Mouse (Mus musculus): Measurements from ENCODE around the gene Hmgn1. TPM values are rescaled to one million over a fixed set of nuclear protein-coding genes. Genes with fewer than 3 reads are reported as not detected.
A peak's percentile ranks its signal among the peaks of the same experiment; 100 is the strongest.
"Not testable (repeated sequence)": the region's sequence is repeated elsewhere in the genome, so short reads cannot be mapped to it uniquely, and the experiment has no call there.

Gene Hmgn1
- polyA plus RNA-seq, 1 experiment from 2014 or later = 901 TPM

DNA sequence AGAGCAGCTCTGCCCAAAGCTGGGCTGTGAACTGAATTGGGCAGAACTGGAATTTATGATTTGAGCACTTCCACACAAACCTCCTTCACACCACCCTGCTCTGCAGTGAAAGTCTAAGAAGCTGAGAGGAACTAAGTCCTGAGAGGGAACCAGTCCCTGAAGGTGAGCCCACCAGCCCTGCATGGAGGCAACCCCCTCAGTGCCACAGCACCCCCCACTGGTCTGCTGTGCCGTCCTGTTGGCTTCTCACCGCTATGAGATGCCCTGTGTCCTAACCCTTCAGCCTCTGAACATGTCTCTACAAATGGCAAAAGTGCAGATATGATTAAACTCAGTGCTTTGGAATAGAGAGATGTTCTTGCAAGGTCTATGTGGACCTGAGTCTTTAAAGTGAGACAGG is 14.8 kb downstream of the Hmgn1 start:
- WGBS = 54% methylated on average over 2 of the region's 2 CpGs
- Histone ChIP-seq H3K27me3 (replicated peaks; ENCODE audit: low read depth, poor library complexity, severe bottlenecking) (no peaks in the 10 kb centered on the region), H3K27ac (replicated peaks) (no peak overlapping the region), H3K4me3 (no peak overlapping the region), H3K4me1 (no peaks in the 10 kb centered on the region), H3K36me3 (replicated peaks) (no peaks in the 10 kb centered on the region), H3K9me3 (no peaks in the 10 kb centered on the region)
- no peak for DNase-seq (ENCODE audit: low spot score)

DNA sequence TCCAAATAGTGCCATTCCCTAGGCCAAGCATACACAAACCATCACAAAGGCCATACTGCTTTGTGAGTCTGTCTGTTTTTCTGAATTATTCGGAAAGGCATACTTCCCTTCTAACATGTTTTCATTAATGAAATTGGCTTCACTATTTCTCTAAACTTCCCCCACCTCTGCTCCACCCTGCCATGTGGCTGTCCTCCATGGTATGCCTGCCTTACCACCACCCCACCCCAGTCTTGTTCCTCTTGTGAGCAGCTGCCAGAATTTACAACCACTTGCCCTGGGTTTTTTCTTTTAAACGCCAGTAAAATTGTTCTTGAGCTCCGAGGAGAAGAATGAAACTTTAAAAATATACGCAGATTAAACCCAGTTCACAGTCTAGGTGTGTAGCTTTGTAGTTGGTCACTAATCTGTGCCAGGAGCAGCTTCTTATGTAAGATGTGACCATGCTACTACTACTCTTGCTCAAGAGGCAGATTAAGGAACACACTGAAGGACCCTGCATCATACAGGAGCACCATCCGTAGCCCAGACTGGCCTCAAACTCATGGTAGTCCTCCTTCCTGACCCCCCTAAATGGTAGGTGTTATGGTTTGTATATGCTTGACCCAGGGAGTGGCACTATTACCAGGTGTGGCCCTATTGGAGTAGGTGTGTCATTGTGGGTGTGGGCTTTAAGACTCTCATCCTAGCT is 16.7 kb downstream of the Hmgn1 start:
- Histone ChIP-seq H3K4me3 (no peak overlapping the region), H3K27me3 (replicated peaks; ENCODE audit: low read depth, poor library complexity, severe bottlenecking) (no peaks in the 10 kb centered on the region), H3K27ac (replicated peaks) (no peak overlapping the region), H3K36me3 (replicated peaks) (no peaks in the 10 kb centered on the region), H3K4me1 (no peaks in the 10 kb centered on the region), H3K9me3 (no peaks in the 10 kb centered on the region)
- no peak for DNase-seq (ENCODE audit: low spot score)
- 92% methylated on average over 5 of the region's 5 CpGs for WGBS

DNA sequence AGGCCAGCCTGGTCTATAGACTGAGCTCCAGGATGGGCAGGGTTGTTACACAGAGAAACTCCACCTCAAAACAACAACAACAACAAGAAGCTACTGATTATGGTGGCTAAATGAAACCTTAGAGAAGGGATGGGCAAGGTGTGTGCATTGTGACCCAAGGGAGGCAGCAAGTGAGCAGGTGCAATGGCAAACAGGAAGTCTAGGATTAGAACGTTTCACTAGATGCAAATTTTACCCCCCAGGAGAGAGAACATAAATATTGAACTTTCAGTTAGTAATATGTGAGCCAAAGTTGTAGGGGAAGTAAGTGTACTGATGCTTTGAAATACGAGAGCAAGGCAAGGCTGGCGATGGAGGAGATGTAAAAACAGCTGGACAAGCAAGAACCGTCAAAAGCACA is 17.9 kb downstream of the Hmgn1 start:
- H3K4me3 ChIP-seq = no peak overlapping the region
- H3K27ac ChIP-seq (replicated peaks) = no peak overlapping the region
- no peaks in the 10 kb centered on the region for H3K27me3 ChIP-seq (replicated peaks; ENCODE audit: low read depth, poor library complexity, severe bottlenecking)
- no peaks in the 10 kb centered on the region for H3K36me3 ChIP-seq (replicated peaks)
- no peaks in the 10 kb centered on the region for H3K4me1 ChIP-seq
- DNase-seq (ENCODE audit: low spot score) = no peak
- no peaks in the 10 kb centered on the region for H3K9me3 ChIP-seq
- WGBS = 68% methylated on average over 4 of the region's 4 CpGs

DNA sequence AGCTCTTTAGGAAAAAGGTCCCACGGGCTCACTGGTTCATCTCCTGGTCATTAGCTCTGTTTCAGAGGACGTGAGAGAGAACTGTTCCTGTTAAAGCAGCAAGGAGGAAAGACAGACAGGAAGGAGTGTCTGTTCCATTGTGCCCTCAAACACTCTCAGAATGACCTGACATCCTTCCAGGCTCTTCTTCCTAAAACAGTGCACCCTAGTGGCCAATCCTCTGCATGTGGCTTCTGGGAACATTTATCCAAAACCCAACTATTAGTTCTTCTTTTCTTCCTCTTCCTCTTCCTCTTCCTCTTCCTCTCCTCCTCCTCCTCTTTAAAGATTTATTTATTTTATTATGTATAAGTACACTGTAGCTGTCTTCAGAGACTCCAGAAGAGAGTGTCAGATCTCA is 24.5 kb downstream of the Hmgn1 start:
- Histone ChIP-seq H3K27ac (replicated peaks) (no peak overlapping the region), H3K4me1 (no peaks in the 10 kb centered on the region), H3K27me3 (replicated peaks; ENCODE audit: low read depth, poor library complexity, severe bottlenecking) (no peaks in the 10 kb centered on the region), H3K4me3 (no peak overlapping the region), H3K36me3 (replicated peaks) (no peaks in the 10 kb centered on the region), H3K9me3 (no peaks in the 10 kb centered on the region)
- DNase-seq (ENCODE audit: low spot score) = no peak
- WGBS = 35% methylated on average over 2 of the region's 2 CpGs

DNA sequence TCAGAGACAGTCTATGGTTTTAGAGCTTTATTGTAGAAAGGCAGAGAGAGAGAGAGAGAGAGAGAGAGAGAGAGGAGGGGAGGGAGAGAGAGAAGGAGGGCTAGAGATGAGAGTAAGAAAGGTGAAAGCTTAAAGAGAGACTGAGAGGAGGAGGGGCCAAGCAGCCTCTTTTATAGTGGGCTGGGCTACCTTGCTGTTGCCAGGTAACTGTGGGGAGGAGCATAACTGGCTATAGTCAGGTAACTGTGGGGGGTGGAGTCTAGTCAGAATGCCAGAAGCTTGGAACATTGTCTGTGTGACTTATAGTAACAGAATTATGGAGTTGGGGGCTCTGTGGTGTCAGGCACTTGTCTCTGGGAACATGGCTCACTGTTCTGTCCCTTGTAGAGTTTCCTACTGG is 29.7 kb downstream of the Hmgn1 start:
- H3K36me3 ChIP-seq (replicated peaks); H3K27ac ChIP-seq (replicated peaks); H3K4me3 ChIP-seq; H3K27me3 ChIP-seq (replicated peaks; ENCODE audit: low read depth, poor library complexity, severe bottlenecking); H3K4me1 ChIP-seq; DNase-seq (ENCODE audit: low spot score); H3K9me3 ChIP-seq: not testable (repeated sequence)

DNA sequence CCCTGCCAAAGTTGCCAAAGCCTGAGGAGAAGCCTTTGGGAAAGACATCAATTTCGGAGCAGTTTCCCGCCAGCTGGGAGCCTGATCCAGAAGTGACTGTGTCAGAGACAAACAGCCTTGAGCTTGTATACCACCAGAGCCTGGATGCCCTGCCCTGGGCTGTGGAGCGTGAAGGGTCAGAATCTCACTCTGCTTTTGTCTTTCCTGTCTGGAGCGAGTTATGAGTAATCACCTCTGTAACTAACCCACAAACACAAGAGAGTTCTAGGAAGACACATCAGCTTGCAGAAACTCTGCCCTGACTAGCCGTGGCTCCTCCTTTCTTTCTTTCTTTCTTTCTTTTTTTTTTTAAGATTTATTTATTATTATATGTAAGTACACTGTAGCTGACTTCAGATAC is 31.6 kb downstream of the Hmgn1 start:
- no peak for DNase-seq (ENCODE audit: low spot score)
- Histone ChIP-seq H3K36me3 (replicated peaks) (no peaks in the 10 kb centered on the region), H3K9me3 (no peaks in the 10 kb centered on the region), H3K27me3 (replicated peaks; ENCODE audit: low read depth, poor library complexity, severe bottlenecking) (no peaks in the 10 kb centered on the region), H3K27ac (replicated peaks) (no peak overlapping the region), H3K4me1 (peaks cover 8% of the 10 kb centered on the region), H3K4me3 (no peak overlapping the region)
- 83% methylated on average over 5 of the region's 5 CpGs for WGBS

DNA sequence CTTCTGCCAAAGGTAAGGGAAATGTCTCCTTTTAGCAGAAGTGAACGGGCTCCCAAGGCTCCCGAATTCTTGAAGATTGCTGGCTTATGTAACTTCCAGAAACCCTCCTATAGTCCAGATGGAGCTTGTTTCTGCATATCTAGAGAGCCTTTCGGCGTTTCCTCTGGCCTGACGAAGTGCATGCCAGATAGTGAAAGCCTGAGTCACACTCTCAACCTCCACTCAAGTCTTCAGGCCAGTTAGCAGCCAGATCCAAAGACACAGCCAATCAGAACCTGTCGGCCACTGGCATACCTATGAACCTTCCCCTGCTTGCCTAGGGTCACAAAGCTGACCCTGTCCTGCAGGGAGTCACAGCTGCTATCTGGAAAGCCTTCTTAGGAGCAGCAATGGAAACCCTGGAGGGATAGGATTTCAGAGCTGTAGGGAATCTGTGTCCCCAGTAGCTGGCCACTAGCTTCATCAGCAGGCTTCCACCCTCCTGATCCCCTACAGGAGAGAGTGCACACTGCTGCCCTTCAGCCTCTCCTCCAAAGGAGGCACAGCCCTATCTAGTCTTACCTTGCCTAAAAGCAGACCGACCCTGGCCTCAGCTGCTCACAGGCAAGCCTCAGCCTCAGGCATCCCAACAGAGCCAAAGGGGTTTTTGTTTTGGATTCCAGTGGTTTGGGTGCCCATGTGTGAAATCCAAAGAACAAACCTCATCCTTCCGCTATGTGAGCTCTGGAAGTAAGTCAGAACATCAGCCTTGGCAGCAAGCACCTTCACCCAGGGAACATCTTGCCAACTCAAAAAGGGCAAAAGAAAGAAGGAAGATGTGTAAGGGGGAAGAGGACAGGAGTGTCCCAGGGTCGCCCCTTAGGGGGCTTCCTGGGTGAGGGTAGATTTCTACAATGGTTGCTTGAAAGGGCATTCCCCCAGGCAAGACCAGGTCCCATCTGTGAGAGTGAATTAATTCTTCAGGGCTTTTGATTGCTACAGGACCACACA is 35.7 kb downstream of the Hmgn1 start:
- Histone ChIP-seq H3K27me3 (replicated peaks; ENCODE audit: low read depth, poor library complexity, severe bottlenecking) (no peaks in the 10 kb centered on the region), H3K27ac (replicated peaks) (no peak overlapping the region), H3K4me1 (peaks cover 30% of the 10 kb centered on the region), H3K36me3 (replicated peaks) (no peaks in the 10 kb centered on the region), H3K9me3 (no peaks in the 10 kb centered on the region), H3K4me3 (no peak overlapping the region)
- 61% methylated on average over 9 of the region's 9 CpGs for WGBS
- no peak for DNase-seq (ENCODE audit: low spot score)

DNA sequence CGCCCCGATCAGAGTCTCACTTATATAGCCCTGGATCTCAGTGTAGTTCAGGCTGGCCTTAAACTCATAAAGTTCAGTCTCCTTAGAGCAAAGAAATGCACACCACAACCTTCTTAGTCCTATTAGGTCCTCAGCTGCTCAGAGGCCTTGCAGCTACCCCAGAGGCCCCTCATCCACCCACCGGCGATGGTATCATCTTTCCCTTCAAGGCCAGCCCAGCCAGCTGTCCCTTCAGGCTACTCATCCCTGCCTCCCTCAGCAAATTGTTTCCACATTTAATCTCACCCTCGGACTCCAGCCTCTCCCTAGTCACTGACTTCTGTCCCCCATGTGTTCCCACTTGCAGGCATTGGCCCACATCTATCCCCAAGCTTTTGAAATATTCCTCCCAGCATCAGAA is 39.4 kb downstream of the Hmgn1 start:
- no peaks in the 10 kb centered on the region for H3K27me3 ChIP-seq (replicated peaks; ENCODE audit: low read depth, poor library complexity, severe bottlenecking)
- no peaks in the 10 kb centered on the region for H3K36me3 ChIP-seq (replicated peaks)
- peaks cover 37% of the 10 kb centered on the region for H3K4me1 ChIP-seq
- peak; percentile 57 for DNase-seq (ENCODE audit: low spot score)
- WGBS = 57% methylated on average over 5 of the region's 5 CpGs
- no peaks in the 10 kb centered on the region for H3K9me3 ChIP-seq
- H3K4me3 ChIP-seq = no peak overlapping the region
- H3K27ac ChIP-seq (replicated peaks) = no peak overlapping the region

DNA sequence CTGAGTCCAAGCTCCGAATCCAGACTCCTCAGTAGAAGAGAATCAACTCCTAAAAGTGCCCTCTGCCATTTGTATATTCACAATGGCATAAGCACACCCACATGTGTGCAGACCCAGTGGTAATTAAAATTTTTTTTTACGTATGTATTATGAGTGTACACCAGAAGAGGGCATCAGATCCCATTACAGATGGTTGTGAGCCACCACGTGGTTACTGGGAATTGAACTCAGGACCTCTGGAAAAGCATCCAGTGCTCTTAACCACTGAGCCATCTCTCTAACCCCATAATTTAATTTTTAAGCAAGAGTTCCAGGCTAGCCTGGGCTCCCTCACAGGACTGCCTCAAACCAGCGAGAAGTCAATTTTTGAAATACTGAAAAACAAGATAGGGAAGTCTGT is 40.1 kb downstream of the Hmgn1 start:
- Histone ChIP-seq H3K9me3 (no peaks in the 10 kb centered on the region), H3K27ac (replicated peaks) (no peak overlapping the region), H3K36me3 (replicated peaks) (no peaks in the 10 kb centered on the region), H3K27me3 (replicated peaks; ENCODE audit: low read depth, poor library complexity, severe bottlenecking) (no peaks in the 10 kb centered on the region), H3K4me1 (peaks cover 43% of the 10 kb centered on the region), H3K4me3 (no peak overlapping the region)
- WGBS = 77% methylated on average over 4 of the region's 4 CpGs
- no peak for DNase-seq (ENCODE audit: low spot score)

DNA sequence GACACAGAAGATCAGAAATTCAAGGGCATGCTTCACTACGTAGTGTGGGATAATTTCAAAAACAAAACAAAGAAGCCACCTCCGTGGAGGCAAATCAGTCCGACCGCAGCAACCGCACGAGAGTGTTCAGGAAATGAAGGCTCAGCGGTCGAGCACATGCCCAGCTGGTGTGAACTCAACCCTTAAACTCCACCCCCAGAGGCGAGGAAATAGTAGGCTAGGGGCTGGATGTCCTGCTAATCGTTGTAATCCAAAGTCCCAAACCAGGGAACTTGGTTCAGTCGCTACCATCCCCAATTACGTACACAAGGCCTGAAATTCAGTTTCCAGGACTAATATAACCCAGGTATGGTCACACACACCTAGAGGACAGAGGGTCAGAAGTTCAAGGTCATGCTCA is 40.5 kb downstream of the Hmgn1 start:
- Histone ChIP-seq H3K27me3 (replicated peaks; ENCODE audit: low read depth, poor library complexity, severe bottlenecking) (no peaks in the 10 kb centered on the region), H3K36me3 (replicated peaks) (no peaks in the 10 kb centered on the region), H3K4me3 (no peak overlapping the region), H3K9me3 (no peaks in the 10 kb centered on the region), H3K27ac (replicated peaks) (no peak overlapping the region), H3K4me1 (peaks cover 41% of the 10 kb centered on the region)
- 79% methylated on average over 12 of the region's 12 CpGs for WGBS
- no peak for DNase-seq (ENCODE audit: low spot score)

DNA sequence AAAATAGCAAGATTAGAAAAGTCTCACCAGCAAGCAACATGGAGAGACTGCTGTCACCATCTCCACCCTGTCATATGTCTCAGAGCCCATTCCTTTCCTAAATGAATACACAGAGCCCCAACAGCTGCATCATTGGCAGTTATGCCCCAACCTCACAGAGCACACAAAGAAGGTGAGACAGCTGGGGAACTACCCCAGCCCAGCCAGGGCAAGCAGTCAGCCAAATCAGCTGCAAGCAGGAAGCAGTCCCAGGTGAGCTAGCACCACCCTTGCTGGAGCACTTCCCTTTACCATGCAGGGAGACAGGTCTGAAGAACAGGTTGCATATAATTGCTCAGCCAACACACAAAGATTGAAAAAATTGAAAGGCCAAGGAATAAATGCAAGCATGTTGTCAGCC is 41.9 kb downstream of the Hmgn1 start:
- no peaks in the 10 kb centered on the region for H3K9me3 ChIP-seq
- H3K27me3 ChIP-seq (replicated peaks; ENCODE audit: low read depth, poor library complexity, severe bottlenecking) = no peaks in the 10 kb centered on the region
- DNase-seq (ENCODE audit: low spot score) = no peak
- peaks cover 4% of the 10 kb centered on the region for H3K36me3 ChIP-seq (replicated peaks)
- H3K4me1 ChIP-seq = peaks cover 43% of the 10 kb centered on the region
- H3K4me3 ChIP-seq = no peak overlapping the region
- no peak overlapping the region for H3K27ac ChIP-seq (replicated peaks)

DNA sequence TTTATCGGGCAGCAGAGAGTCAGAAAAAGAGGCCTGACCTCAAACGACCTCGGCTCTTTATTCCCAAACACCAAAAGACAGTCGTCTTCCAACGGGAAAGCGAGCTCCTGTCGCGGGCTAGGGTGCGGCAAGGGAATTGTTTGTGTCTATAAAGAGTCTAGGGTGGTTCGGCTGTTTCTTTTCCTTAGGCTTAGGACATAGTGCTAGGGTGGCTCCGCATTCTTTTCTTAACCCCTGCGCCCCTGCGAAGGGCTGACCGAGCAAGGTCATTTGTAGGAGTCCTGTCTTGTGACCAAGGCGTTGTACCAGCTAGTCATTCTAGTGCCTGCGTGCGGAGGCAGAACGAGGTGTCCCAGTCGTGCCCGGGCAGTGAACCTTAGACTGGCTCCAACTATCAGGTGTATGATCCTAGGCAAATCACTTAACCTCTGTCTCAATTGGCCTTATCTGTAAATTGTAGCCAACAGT is 44.3 kb downstream of the Hmgn1 start:
- Histone ChIP-seq H3K4me1 (peaks cover 31% of the 10 kb centered on the region), H3K4me3 (peak overlapping the region; percentile 99), H3K36me3 (replicated peaks) (peaks cover 28% of the 10 kb centered on the region), H3K9me3 (no peaks in the 10 kb centered on the region), H3K27me3 (replicated peaks; ENCODE audit: low read depth, poor library complexity, severe bottlenecking) (no peaks in the 10 kb centered on the region), H3K27ac (replicated peaks) (peak overlapping the region; percentile 97)
- 5% methylated on average over 20 of the region's 20 CpGs for WGBS
- no peak for DNase-seq (ENCODE audit: low spot score)
